Mouse (Mus musculus): ENCODE data around the gene Rabep2. TPM values are rescaled to one million over a fixed set of nuclear protein-coding genes. Genes with fewer than 3 reads are reported as not detected.

Gene Rabep2
- total RNA-seq, 2 experiments from 2014 or later, result 6.7 to 21.4 TPM

GRCm38 (mm10) chr7:126461626-126462025, 33.1 kb downstream of the Rabep2 start:
- ATAC-seq (ENCODE audit: poor library complexity, severe bottlenecking), result no peak

GRCm38 (mm10) chr7:126463004-126463403, 34.4 kb downstream of the Rabep2 start, which contains the start of gene Atp2a1:
Gene Atp2a1 (minus strand): TSS chr7:126463108.
- ATAC-seq (ENCODE audit: poor library complexity, severe bottlenecking), result no peak

DNA sequence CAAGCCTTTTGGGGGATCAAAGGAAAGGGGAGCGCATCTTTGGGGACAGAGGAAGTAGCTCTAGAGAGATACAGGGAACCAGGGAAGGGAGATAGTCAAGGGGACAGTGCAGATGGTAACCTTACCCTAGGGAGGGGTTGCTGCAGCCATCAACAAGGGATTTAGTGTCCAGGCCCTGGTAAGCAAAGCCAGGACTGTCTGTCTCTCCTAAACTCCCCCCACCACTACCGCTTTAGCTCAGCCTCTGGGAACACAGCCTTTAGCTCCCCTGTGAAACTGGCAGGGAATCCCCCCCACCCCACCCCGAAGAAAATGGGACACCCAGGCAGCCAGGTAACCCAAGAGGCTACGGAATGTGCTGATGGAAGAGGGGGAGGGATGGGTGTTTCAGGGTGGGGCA, 35.0 kb downstream of the Rabep2 start:
- ATAC-seq (ENCODE audit: poor library complexity, severe bottlenecking), result no peak

DNA sequence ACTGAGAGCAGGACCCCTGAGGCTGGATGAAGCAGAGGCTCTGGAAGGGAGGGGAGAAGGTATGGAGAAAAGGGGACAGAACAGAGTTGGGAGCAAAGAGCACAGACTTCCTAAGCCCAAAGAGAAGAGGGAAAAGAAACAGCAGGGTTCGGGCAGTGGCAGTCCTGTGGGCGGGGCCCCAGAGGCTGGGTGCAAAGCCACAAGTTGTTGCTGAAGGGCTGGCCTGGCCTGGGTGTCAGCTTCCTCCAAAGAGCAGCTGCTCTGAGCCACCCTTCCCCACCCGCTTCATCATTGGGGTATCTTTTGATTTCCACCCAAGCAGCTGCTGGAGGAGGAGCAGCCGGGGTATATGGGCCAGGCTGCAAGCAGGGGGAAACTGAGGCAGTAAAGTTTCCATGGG, 35.6 kb downstream of the Rabep2 start:
- peak; percentile 85 for ATAC-seq (ENCODE audit: poor library complexity, severe bottlenecking)

DNA sequence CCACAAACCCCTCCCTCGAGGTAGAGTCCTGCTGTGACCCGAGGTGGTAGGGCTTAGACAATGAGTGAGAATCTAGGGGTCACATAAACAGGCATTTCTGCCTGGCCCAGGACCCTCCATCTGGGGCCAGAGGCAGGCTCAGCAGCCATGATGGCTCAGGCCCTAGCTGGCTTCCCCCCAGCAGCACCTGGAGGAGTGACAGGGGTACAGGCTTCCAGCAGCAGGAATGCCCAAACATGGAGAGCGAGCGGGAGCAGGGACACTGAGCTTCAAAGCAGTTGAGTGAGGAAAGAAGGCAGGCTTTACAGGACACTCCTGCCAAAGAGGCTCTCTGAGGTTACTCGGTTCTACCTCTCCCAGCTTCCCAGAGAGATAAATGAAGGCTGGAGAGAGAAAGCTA, 36.3 kb downstream of the Rabep2 start:
- no peak for ATAC-seq (ENCODE audit: poor library complexity, severe bottlenecking)

- no peak for ATAC-seq (ENCODE audit: poor library complexity, severe bottlenecking)
Observed at GRCm38 (mm10) chr7:126465246-126466030, 36.9 kb downstream of the Rabep2 start.

DNA sequence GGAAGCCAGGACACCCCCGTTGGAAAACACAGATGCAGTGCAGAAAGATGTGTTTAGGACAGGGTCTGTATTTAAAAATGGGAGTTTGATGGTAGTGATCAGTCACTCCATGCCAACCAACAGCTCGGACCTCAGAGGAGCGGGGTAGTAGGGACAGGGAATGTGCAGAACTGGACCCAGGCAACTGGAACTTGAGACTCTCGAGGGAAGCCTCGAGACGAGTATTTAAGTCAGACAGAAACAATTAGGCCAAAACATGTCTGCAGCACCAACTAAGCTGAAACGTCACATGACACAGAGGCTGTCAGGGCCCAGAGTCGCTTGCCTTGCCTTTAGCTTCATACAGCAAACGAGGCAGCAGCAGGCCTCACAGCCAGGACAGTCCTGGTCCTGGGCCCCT, 37.6 kb downstream of the Rabep2 start:
- ATAC-seq (ENCODE audit: poor library complexity, severe bottlenecking), result no peak

DNA sequence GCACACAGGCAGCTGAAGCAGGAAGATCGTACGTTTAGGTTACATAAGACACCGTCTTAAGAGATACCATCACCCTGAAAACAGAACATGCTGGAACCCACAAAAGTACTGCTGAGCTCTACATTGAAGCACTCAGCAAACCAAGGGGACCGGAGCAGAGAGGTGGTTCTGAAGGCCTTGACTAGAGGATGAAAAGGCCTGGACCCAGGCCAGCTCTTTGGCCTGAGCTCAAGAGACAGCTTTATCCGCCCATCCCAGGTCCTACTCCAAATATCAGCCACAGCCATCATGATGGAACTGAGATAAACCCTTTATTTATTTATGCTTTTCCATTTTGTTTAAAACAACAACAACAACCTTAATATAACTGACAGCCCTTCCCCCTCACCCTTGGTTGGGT, 38.1 kb downstream of the Rabep2 start:
- ATAC-seq (ENCODE audit: poor library complexity, severe bottlenecking), result no peak

DNA sequence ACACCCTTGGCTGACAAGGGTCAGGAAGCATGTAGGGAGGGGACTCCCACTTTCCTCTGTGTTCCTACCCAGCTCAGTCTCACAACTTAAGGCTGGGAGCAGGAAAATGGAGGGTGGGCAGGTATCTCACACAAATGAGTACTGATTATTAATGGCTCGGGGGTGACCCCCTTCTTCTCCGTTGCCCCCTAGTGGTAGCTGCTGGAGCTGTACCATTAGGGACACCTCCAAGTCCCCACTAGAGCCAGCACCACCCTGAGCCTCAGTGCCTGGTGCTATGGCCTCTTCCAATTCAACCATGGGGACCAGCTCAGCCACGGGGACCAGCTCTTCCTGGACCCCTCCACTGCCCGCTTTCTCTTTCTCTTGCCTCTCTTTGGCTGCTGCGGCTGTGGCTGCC, 38.7 kb downstream of the Rabep2 start:
- ATAC-seq (ENCODE audit: poor library complexity, severe bottlenecking), result peak; percentile 43

- no peak for ATAC-seq (ENCODE audit: poor library complexity, severe bottlenecking)
Observed at GRCm38 (mm10) chr7:126467834-126468627, 39.5 kb downstream of the Rabep2 start.

- peak; percentile 62 for ATAC-seq (ENCODE audit: poor library complexity, severe bottlenecking)
Observed at GRCm38 (mm10) chr7:126470077-126470476, 41.5 kb downstream of the Rabep2 start.

GRCm38 (mm10) chr7:126471361-126471760, 42.8 kb downstream of the Rabep2 start:
- ATAC-seq (ENCODE audit: poor library complexity, severe bottlenecking), result no peak

DNA sequence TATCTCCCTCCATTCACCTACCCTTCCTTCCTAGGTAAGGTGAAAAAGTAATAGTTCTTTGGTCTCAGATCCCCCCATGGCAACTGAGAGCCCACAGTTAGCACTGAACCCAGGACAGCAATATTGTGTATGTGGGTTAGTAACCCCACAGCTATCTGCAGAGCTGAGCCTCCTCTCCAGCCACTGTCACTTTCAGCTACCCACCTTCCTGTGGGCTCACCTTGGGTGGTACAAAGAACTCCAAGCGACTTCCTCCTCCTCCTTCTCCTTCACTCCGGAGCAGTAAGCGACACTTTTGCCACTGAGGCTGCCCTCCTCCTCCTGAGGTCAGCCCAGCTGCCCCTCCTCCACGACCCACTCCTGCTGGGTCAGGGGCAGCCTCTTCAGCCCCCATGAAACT, 43.3 kb downstream of the Rabep2 start:
- ATAC-seq (ENCODE audit: poor library complexity, severe bottlenecking), result no peak

GRCm38 (mm10) chr7:126472306-126472705, 43.7 kb downstream of the Rabep2 start:
- ATAC-seq (ENCODE audit: poor library complexity, severe bottlenecking), result peak; percentile 33

DNA sequence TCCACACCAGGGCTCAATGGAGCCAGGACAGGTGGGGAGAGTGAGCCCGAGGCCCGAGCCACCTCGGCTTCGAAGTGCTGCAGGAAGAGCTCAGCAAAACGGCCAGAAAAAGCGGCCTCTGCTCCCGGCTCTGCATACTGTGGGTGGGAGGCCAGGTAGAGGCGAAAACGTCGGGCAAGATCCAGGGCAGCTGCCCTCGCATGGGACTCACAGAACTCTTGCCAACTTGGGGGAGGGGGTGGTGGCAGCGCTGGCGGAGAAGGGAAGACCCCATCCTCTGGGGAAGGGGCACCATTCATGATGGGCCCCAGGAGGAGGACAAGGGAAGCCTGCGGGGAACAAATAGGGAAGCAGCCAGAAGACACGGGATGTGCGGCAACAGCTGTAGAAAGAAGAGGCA, 44.2 kb downstream of the Rabep2 start:
- peak; percentile 10; the same call in 1 of the 2 replicates for ATAC-seq (ENCODE audit: poor library complexity, severe bottlenecking)

- no peak for ATAC-seq (ENCODE audit: poor library complexity, severe bottlenecking)
Observed at GRCm38 (mm10) chr7:126473470-126474086, 45.0 kb downstream of the Rabep2 start.

GRCm38 (mm10) chr7:126474486-126474955, 46.0 kb downstream of the Rabep2 start:
- ATAC-seq (ENCODE audit: poor library complexity, severe bottlenecking), result no peak

DNA sequence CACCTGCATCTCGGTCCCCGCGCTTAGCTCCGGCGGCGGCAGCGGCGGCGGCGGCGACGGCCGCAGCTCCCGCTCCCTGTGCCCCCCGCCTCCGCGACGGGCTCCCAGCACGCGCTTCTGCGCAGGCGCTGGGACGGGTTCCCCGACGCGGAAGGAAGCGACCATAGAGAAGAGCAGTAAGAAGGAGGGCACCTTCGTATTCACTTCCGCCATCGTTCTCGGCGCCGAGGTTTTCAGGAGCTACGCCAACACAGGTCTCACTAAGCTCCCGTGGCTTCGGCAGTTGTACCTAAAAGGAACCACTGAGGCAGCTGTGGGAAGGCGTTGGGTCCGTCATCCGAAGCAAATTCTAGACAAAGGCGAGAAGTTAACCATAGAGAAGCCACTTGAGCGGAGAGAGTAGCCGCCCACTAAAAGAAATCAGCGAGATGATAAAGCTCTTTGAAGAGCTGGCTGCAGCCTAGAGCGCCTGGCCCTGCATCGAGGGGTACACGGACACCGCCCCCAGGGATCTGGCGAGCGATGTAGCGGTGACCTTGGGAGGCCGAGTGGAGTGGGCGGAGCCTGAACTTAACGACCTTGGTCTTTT, 46.5 kb downstream of the Rabep2 start, which contains the start of gene Sh2b1:
Gene Sh2b1, minus strand, starts transcription at position 432 of the 589 bp plus-strand sequence.
- ATAC-seq (ENCODE audit: poor library complexity, severe bottlenecking), result peak; percentile 70

DNA sequence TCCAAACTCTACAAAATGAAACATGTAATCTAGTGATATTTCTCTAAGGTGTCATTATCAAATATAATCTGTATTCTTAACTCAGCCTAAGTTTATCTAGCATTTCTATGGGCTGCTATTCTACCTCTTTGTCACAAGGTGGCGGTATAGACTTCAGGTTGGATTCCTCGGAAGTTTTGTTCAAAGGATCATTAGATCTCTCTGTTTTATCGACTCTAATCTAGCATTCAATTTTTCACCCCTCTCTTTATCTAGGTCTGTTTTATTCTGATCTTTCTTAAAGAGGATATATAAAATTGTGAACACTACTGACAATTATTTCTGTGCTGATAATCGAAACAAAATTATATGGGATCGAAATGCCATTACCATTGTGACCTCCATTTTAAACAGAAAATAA, 53.1 kb downstream of the Rabep2 start:
- peak; percentile 56; the same call in 1 of the 2 replicates for ATAC-seq (ENCODE audit: poor library complexity, severe bottlenecking)

- ATAC-seq (ENCODE audit: poor library complexity, severe bottlenecking), result peak; percentile 84
Observed at GRCm38 (mm10) chr7:126482392-126482871, 53.9 kb downstream of the Rabep2 start.

- ATAC-seq (ENCODE audit: poor library complexity, severe bottlenecking), result peak; percentile 79
Observed at GRCm38 (mm10) chr7:126487052-126487483, 58.5 kb downstream of the Rabep2 start, which contains the start of gene Tufm. Gene Tufm (plus strand): TSS chr7:126487361.

All from megakaryocyte, adult 5-6 weeks (primary cell).